Mouse (Mus musculus): ENCODE measurements around the gene AI854703. TPM values are rescaled to one million over a fixed set of nuclear protein-coding genes. Genes with fewer than 3 reads are reported as not detected.

Gene AI854703
- total RNA-seq, 1 experiment, result 0.67 TPM

DNA sequence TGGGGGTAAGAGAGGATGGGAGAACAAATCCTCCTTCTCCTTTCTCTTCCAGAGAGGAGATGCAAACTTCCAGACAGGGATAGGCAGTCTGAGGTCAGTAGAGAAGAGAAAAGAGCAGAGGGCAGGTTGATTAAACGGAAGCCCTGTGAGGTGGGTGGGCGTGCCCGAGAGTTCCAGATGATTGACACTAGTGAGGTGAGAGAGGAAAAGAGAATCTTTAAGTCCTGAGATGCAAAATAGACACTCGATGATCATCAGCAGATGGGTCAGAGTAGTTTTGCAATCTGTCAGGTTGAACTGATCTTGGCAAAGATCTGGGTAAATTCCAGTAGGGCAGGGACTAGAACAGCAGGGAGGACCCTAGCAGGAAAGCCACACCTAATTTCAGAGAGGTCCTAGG lies 38.2 kb downstream of the AI854703 start:
- Histone ChIP-seq H3K36me3 (ENCODE audit: control insufficient read depth, insufficient read depth, low read length, poor library complexity, severe bottlenecking) (no peaks in the 10 kb centered on the region), H3K4me1 (ENCODE audit: control insufficient read depth in 2 of 2, insufficient read depth in 2 of 2, low read length in 2 of 2, poor library complexity in 1 of 2) (peaks cover 0 to 2% of the 10 kb centered on the region in 2 experiments; a peak in 1 of 4 replicates), H3K9ac (ENCODE audit: insufficient read depth, low read depth, low read length, poor library complexity, severe bottlenecking) (no peak overlapping the region), H3K27ac (ENCODE audit: insufficient read depth, low read depth, low read length, poor library complexity, severe bottlenecking) (no peak overlapping the region), H3K4me3 (ENCODE audit: insufficient read depth in 1 of 2, low read depth in 1 of 2, low read length in 2 of 2, poor library complexity in 1 of 2, severe bottlenecking in 1 of 2) (no peak overlapping the region), H3K9me3 (ENCODE audit: control insufficient read depth, insufficient read depth, low read depth, low read length) (no peaks in the 10 kb centered on the region)
- no peak for DNase-seq (ENCODE audit: low read depth, low spot score)
- TF ChIP-seq CHD2 (IDR thresholded peaks at IDR 0.05; ENCODE audit: low read depth, low read length) (no peak), MAFK (IDR thresholded peaks at IDR 0.05; ENCODE audit: insufficient read depth, low read depth, low read length) (no peak), HCFC1 (IDR thresholded peaks at IDR 0.05; ENCODE audit: borderline replicate concordance, insufficient read depth, low read length) (no peak), ZNF384 (IDR thresholded peaks at IDR 0.05; ENCODE audit: low read depth, low read length) (no peak), ZC3H11A (IDR thresholded peaks at IDR 0.05; ENCODE audit: borderline replicate concordance, low read depth, low read length) (no peak)
- in situ Hi-C loops (cut with MboI; ENCODE audit: low sequenced_read_pairs in 2 of 2, unreplicated experiment in 2 of 2), result no loop called here

GRCm38 (mm10) chr6:48665471-48665870 lies 38.9 kb downstream of the AI854703 start:
- H3K4me1 ChIP-seq (ENCODE audit: control insufficient read depth in 2 of 2, insufficient read depth in 2 of 2, low read length in 2 of 2, poor library complexity in 1 of 2), result peaks cover 0 to 2% of the 10 kb centered on the region in 2 experiments; a peak in 1 of 4 replicates
- DNase-seq (ENCODE audit: low read depth, low spot score), result no peak
- no peaks in the 10 kb centered on the region for H3K9me3 ChIP-seq (ENCODE audit: control insufficient read depth, insufficient read depth, low read depth, low read length)
- no peaks in the 10 kb centered on the region for H3K36me3 ChIP-seq (ENCODE audit: control insufficient read depth, insufficient read depth, low read length, poor library complexity, severe bottlenecking)
- no peak overlapping the region for H3K4me3 ChIP-seq (ENCODE audit: insufficient read depth in 1 of 2, low read depth in 1 of 2, low read length in 2 of 2, poor library complexity in 1 of 2, severe bottlenecking in 1 of 2)
- in situ Hi-C loops (cut with MboI; ENCODE audit: low sequenced_read_pairs in 2 of 2, unreplicated experiment in 2 of 2), result no loop called here
- H3K27ac ChIP-seq (ENCODE audit: insufficient read depth, low read depth, low read length, poor library complexity, severe bottlenecking), result no peak overlapping the region
- TF ChIP-seq MAFK (IDR thresholded peaks at IDR 0.05; ENCODE audit: insufficient read depth, low read depth, low read length) (no peak), ZC3H11A (IDR thresholded peaks at IDR 0.05; ENCODE audit: borderline replicate concordance, low read depth, low read length) (no peak), CHD2 (IDR thresholded peaks at IDR 0.05; ENCODE audit: low read depth, low read length) (no peak), HCFC1 (IDR thresholded peaks at IDR 0.05; ENCODE audit: borderline replicate concordance, insufficient read depth, low read length) (no peak), ZNF384 (IDR thresholded peaks at IDR 0.05; ENCODE audit: low read depth, low read length) (no peak)
- H3K9ac ChIP-seq (ENCODE audit: insufficient read depth, low read depth, low read length, poor library complexity, severe bottlenecking), result no peak overlapping the region

DNA sequence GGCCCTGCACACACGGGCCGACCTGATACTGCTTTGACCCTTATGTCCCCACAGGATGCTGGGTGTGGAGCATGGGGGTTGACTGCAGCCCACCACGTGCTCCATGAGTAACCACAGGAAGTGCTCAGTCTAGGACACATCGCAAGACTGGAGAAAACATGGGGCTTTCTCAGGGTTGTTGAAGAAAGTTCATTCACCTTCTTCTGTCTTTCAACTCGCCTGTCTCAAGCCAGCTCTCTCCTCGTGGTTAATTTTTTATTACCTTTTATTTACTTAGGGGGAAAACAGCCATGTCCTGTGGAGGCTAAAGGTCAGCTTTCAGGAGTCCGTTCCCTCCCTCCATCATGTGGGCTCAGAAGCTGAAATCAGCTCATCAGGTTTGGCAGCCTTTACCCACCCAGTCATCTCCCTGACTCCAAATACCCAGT lies 39.6 kb downstream of the AI854703 start:
- Histone ChIP-seq H3K9me3 (ENCODE audit: control insufficient read depth, insufficient read depth, low read depth, low read length) (no peaks in the 10 kb centered on the region), H3K36me3 (ENCODE audit: control insufficient read depth, insufficient read depth, low read length, poor library complexity, severe bottlenecking) (no peaks in the 10 kb centered on the region), H3K4me1 (ENCODE audit: control insufficient read depth in 2 of 2, insufficient read depth in 2 of 2, low read length in 2 of 2, poor library complexity in 1 of 2) (peaks cover 0 to 2% of the 10 kb centered on the region in 2 experiments; a peak in 1 of 4 replicates), H3K27ac (ENCODE audit: insufficient read depth, low read depth, low read length, poor library complexity, severe bottlenecking) (no peak overlapping the region), H3K4me3 (ENCODE audit: insufficient read depth in 1 of 2, low read depth in 1 of 2, low read length in 2 of 2, poor library complexity in 1 of 2, severe bottlenecking in 1 of 2) (no peak overlapping the region), H3K9ac (ENCODE audit: insufficient read depth, low read depth, low read length, poor library complexity, severe bottlenecking) (no peak overlapping the region)
- no peak for DNase-seq (ENCODE audit: low read depth, low spot score)
- in situ Hi-C loops (cut with MboI; ENCODE audit: low sequenced_read_pairs in 2 of 2, unreplicated experiment in 2 of 2), result no loop called here
- no peak for TF ChIP-seq HCFC1 (IDR thresholded peaks at IDR 0.05; ENCODE audit: borderline replicate concordance, insufficient read depth, low read length)
- TF ChIP-seq CHD2 (IDR thresholded peaks at IDR 0.05; ENCODE audit: low read depth, low read length), result no peak
- no peak for TF ChIP-seq ZC3H11A (IDR thresholded peaks at IDR 0.05; ENCODE audit: borderline replicate concordance, low read depth, low read length)
- TF ChIP-seq ZNF384 (IDR thresholded peaks at IDR 0.05; ENCODE audit: low read depth, low read length), result no peak
- TF ChIP-seq MAFK (IDR thresholded peaks at IDR 0.05; ENCODE audit: insufficient read depth, low read depth, low read length), result no peak

- TF ChIP-seq MAFK (IDR thresholded peaks at IDR 0.05; ENCODE audit: insufficient read depth, low read depth, low read length), result no peak
- TF ChIP-seq ZNF384 (IDR thresholded peaks at IDR 0.05; ENCODE audit: low read depth, low read length), result no peak
- no peak for TF ChIP-seq ZC3H11A (IDR thresholded peaks at IDR 0.05; ENCODE audit: borderline replicate concordance, low read depth, low read length)
- TF ChIP-seq HCFC1 (IDR thresholded peaks at IDR 0.05; ENCODE audit: borderline replicate concordance, insufficient read depth, low read length), result no peak
- TF ChIP-seq CHD2 (IDR thresholded peaks at IDR 0.05; ENCODE audit: low read depth, low read length), result no peak
- Histone ChIP-seq H3K9me3 (ENCODE audit: control insufficient read depth, insufficient read depth, low read depth, low read length) (no peaks in the 10 kb centered on the region), H3K4me1 (ENCODE audit: control insufficient read depth in 2 of 2, insufficient read depth in 2 of 2, low read length in 2 of 2, poor library complexity in 1 of 2) (peaks cover 0 to 2% of the 10 kb centered on the region in 2 experiments; a peak in 1 of 4 replicates), H3K9ac (ENCODE audit: insufficient read depth, low read depth, low read length, poor library complexity, severe bottlenecking) (no peak overlapping the region), H3K4me3 (ENCODE audit: insufficient read depth in 1 of 2, low read depth in 1 of 2, low read length in 2 of 2, poor library complexity in 1 of 2, severe bottlenecking in 1 of 2) (no peak overlapping the region), H3K36me3 (ENCODE audit: control insufficient read depth, insufficient read depth, low read length, poor library complexity, severe bottlenecking) (no peaks in the 10 kb centered on the region), H3K27ac (ENCODE audit: insufficient read depth, low read depth, low read length, poor library complexity, severe bottlenecking) (no peak overlapping the region)
- in situ Hi-C loops (cut with MboI; ENCODE audit: low sequenced_read_pairs in 2 of 2, unreplicated experiment in 2 of 2), result no loop called here
- DNase-seq (ENCODE audit: low read depth, low spot score), result no peak
Measured at GRCm38 (mm10) chr6:48668022-48668421, 41.5 kb downstream of the AI854703 start.
